Mouse (Mus musculus): Measurements from ENCODE around the gene Pax2.

GRCm38 (mm10) chr19:44882552-44883024 lies 126.7 kb downstream of the Pax2 start:
- TF ChIP-seq CTCF (IDR thresholded peaks at IDR 0.05; ENCODE audit: insufficient read depth, low read length) (no peak), POLR2A (IDR thresholded peaks at IDR 0.05; ENCODE audit: borderline replicate concordance, extremely low read depth, low read depth, low read length) (no peak)
